20 mouse cellular contexts compared by ENCODE assay signal in the genomic region with DNA sequence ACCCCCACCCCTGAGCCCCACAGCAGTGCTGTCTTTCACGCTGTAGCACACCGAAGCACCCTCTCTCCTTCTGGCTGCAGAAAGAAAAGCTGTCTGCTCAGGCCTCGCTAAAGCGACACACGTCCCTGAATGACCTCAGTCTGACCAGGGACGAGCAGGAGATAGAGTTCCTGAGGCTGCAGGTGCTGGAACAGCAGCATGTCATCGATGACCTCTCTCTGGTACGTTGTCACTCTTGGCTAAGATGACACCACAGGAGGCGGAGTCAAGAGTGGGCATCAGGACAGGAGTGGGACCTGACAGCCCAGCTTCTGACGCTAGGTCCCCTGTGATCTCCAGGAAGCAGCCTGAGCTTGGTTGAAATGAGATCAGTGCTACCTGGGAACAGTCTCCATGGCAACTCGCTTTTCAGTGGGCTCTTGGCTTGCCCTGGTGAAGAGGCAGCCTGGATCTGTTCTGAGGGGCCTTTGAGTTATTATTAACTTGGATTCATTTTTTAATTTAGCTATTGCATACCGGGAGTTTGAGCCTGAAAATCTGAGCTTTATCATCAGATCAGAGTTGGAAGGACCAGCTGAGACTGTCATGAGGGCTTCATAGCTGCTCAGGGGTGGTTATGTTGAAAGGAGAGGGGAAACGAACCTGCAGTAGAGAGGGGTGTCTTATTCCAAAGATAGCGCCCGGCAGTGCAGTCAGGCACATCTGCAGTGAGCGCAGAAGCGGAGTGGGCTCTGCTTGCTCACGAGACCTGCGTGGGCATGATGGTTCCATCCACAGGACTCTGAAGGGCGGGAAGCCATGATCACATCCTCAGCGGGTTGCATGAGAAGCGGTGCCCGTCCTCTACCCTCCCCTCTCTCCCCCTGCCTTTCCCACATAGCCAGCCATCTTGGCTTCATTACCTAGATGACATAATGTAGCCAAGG. TPM values are rescaled to one million over a fixed set of nuclear protein-coding genes. Genes with fewer than 3 reads are reported as not detected.
DNase-seq lines count a peak whose midpoint lies in the region; ATAC-seq and TF ChIP-seq lines count a peak whose summit lies in the region.
"Had no signal": no experiment of that assay in that cellular context is flagged by ENCODE, and none has a peak within 500 bp of the region (broad histone marks: within the 10 kb centered on the region; RNA-seq: fewer than 3 reads in every experiment).

No protein-coding gene starts in this region.

- H3K27me3 ChIP-seq in hindbrain, embryonic 12.5 days = no peaks in the 10 kb centered on the region
- H3K27me3 ChIP-seq in hindbrain, embryonic 10.5 days (ENCODE audit: insufficient read depth, poor library complexity, severe bottlenecking) = no peaks in the 10 kb centered on the region
- no peaks in the 10 kb centered on the region for H3K27me3 ChIP-seq in midbrain, embryonic 13.5 days
- no peaks in the 10 kb centered on the region for H3K27me3 ChIP-seq in kidney, adult 2 months (replicated peaks; ENCODE audit: control insufficient read depth, insufficient read depth, low read length)
- no peaks in the 10 kb centered on the region for H3K27me3 ChIP-seq in kidney, embryonic 16.5 days (ENCODE audit: insufficient read depth, low read length)

- ATAC-seq in hindbrain, embryonic 12.5 days (ENCODE audit: low FRiP score) = no peak
- peak; percentile 73 for ATAC-seq in midbrain, embryonic 13.5 days
- no peak for ATAC-seq in kidney, embryonic 16.5 days (ENCODE audit: low FRiP score, low TSS enrichment)
- ATAC-seq: liver, postnatal 0 days had no signal

- no peak overlapping the region for H3K4me2 ChIP-seq in hindbrain, embryonic 12.5 days (replicated peaks)
- H3K4me2 ChIP-seq in midbrain, embryonic 13.5 days (replicated peaks) = no peak overlapping the region
- no peak overlapping the region for H3K4me2 ChIP-seq in kidney, embryonic 16.5 days (replicated peaks; ENCODE audit: low read depth, low read length)
- H3K4me2 ChIP-seq: limb, embryonic 12.5 days had no signal

- TF ChIP-seq POLR2A in kidney, adult 2 months (IDR thresholded peaks at IDR 0.05; ENCODE audit: low read depth, low read length) = no peak

- H3K27ac ChIP-seq in hindbrain, embryonic 12.5 days = 0 out of 2 replicates have a peak overlapping the region, but pooled peaks have one; percentile 23
- no peak overlapping the region for H3K27ac ChIP-seq in hindbrain, embryonic 10.5 days
- H3K27ac ChIP-seq in midbrain, embryonic 13.5 days = peak overlapping the region; percentile 69
- no peak overlapping the region for H3K27ac ChIP-seq in kidney, adult 2 months (ENCODE audit: insufficient read depth, low read depth, low read length)
- H3K27ac ChIP-seq in kidney, embryonic 16.5 days (ENCODE audit: low read length) = no peak overlapping the region
- H3K27ac ChIP-seq: embryonic facial prominence, embryonic 10.5 days; limb, embryonic 12.5 days; macrophage had no signal

- DNase-seq in hindbrain, embryonic 10.5 days (ENCODE audit: low spot score) = no peak
- DNase-seq in right cerebral cortex, postnatal 10 days (ENCODE audit: low spot score in 2 of 2) = peak; percentile 73 to 86
- no peak for DNase-seq in right cerebral cortex, postnatal 25 days
- DNase-seq in kidney, adult 2 months = no peak
- DNase-seq in embryo, embryonic 11 days = no peak
- DNase-seq: adrenal gland, postnatal 36 days; cerebellum, adult 18-20 months; gastrocnemius, postnatal 25 days; kidney, postnatal 36 days; liver, postnatal 0 days had no signal

- peak overlapping the region; percentile 4; the same call in 1 of the 2 replicates for H3K9ac ChIP-seq in hindbrain, embryonic 12.5 days
- H3K9ac ChIP-seq in midbrain, embryonic 13.5 days (replicated peaks) = no peak overlapping the region; the same call in 1 of the 2 replicates
- no peak overlapping the region for H3K9ac ChIP-seq in kidney, embryonic 16.5 days (replicated peaks; ENCODE audit: low read length)
- H3K9ac ChIP-seq: limb, embryonic 12.5 days; liver, postnatal 0 days had no signal

- H3K9me3 ChIP-seq in hindbrain, embryonic 12.5 days (replicated peaks) = no peaks in the 10 kb centered on the region
- H3K9me3 ChIP-seq in hindbrain, embryonic 10.5 days = no peaks in the 10 kb centered on the region
- H3K9me3 ChIP-seq in midbrain, embryonic 13.5 days = no peaks in the 10 kb centered on the region
- no peaks in the 10 kb centered on the region for H3K9me3 ChIP-seq in kidney, embryonic 16.5 days (ENCODE audit: low read length)
- H3K9me3 ChIP-seq: embryonic facial prominence, embryonic 10.5 days; limb, embryonic 12.5 days had no signal

- H3K4me1 ChIP-seq in hindbrain, embryonic 12.5 days = peaks cover 6% of the 10 kb centered on the region; the same call in 1 of the 2 replicates
- H3K4me1 ChIP-seq in hindbrain, embryonic 10.5 days (replicated peaks) = peaks cover 12% of the 10 kb centered on the region
- peaks cover 29% of the 10 kb centered on the region for H3K4me1 ChIP-seq in midbrain, embryonic 13.5 days (replicated peaks)
- no peaks in the 10 kb centered on the region for H3K4me1 ChIP-seq in kidney, adult 2 months (ENCODE audit: control insufficient read depth, insufficient read depth, low read length)
- H3K4me1 ChIP-seq in kidney, embryonic 16.5 days (ENCODE audit: insufficient read depth, low read length) = no peaks in the 10 kb centered on the region
- H3K4me1 ChIP-seq: limb, embryonic 12.5 days had no signal

- H3K4me3 ChIP-seq in hindbrain, embryonic 12.5 days = no peak overlapping the region
- no peak overlapping the region for H3K4me3 ChIP-seq in hindbrain, embryonic 10.5 days
- H3K4me3 ChIP-seq in midbrain, embryonic 13.5 days (replicated peaks) = no peak overlapping the region
- no peak overlapping the region for H3K4me3 ChIP-seq in kidney, adult 2 months (ENCODE audit: insufficient read depth, low read depth, low read length)
- no peak overlapping the region for H3K4me3 ChIP-seq in kidney, embryonic 16.5 days (ENCODE audit: low read length)
- H3K4me3 ChIP-seq: embryonic facial prominence, embryonic 10.5 days; limb, embryonic 12.5 days; myocyte had no signal

- no peaks in the 10 kb centered on the region for H3K36me3 ChIP-seq in hindbrain, embryonic 12.5 days
- H3K36me3 ChIP-seq in hindbrain, embryonic 10.5 days = no peaks in the 10 kb centered on the region
- no peaks in the 10 kb centered on the region for H3K36me3 ChIP-seq in midbrain, embryonic 13.5 days
- no peaks in the 10 kb centered on the region for H3K36me3 ChIP-seq in kidney, adult 2 months (ENCODE audit: control insufficient read depth, insufficient read depth, low read length)
- no peaks in the 10 kb centered on the region for H3K36me3 ChIP-seq in kidney, embryonic 16.5 days (ENCODE audit: insufficient read depth, low read length)
- H3K36me3 ChIP-seq: embryonic facial prominence, embryonic 10.5 days; G1E; limb, embryonic 12.5 days had no signal

- 79% methylated on average over 23 of the region's 23 CpGs for WGBS in hindbrain, embryonic 12.5 days
- WGBS in hindbrain, embryonic 10.5 days = 86% methylated on average over 23 of the region's 23 CpGs
- WGBS in midbrain, embryonic 13.5 days = 74% methylated on average over 23 of the region's 23 CpGs
- 58% methylated on average over 23 of the region's 23 CpGs for WGBS in kidney, adult 2 months
- WGBS in kidney, embryonic 16.5 days = 68% methylated on average over 23 of the region's 23 CpGs

- no peak for TF ChIP-seq CTCF in kidney, adult 2 months (conservative IDR thresholded peaks at IDR 0.05; ENCODE audit: insufficient read depth, insufficient read length, low read depth, low read length)

RNA-seq across cellular contexts. Expression of gene Gm1043, which starts 20.6 kb away (rescaled TPM):
- polyA plus RNA-seq in hindbrain, embryonic 12.5 days (2016; fragmentation: Nextera tagmentation; extraction: Ambion mirVana) = 0.36 and 0.52 TPM in 2 replicates
- polyA plus RNA-seq in hindbrain, embryonic 10.5 days (2016; fragmentation: Nextera tagmentation; extraction: Ambion mirVana) = 0.08 TPM in 1 of 2 replicates, not detected in the other
- 1.1 and 1.3 TPM in 2 replicates for polyA plus RNA-seq in midbrain, embryonic 13.5 days (2015; fragmentation: Nextera tagmentation; extraction: Ambion mirVana)
- polyA plus RNA-seq in kidney, adult 2 months (2012; rRNA removed) = 0.08 TPM in 2 replicates
- polyA plus RNA-seq in kidney, embryonic 16.5 days (2015; fragmentation: Nextera tagmentation; extraction: Ambion mirVana) = not detected in 2 replicates
- polyA plus RNA-seq: C2C12; embryonic facial prominence, embryonic 10.5 days; G1E; heart, embryonic 14.5 days; limb, embryonic 12.5 days; liver, postnatal 0 days; macrophage; myocyte had no signal

Comparison
In these comparisons a context has a peak if more than half of its experiments do, and no peak if none do; other contexts are left out.
1. H3K27ac ChIP-seq: peak in hindbrain, embryonic 12.5 days (single experiment) and midbrain, embryonic 13.5 days (single experiment); none in hindbrain, embryonic 10.5 days (single experiment), kidney, adult 2 months (single experiment) and kidney, embryonic 16.5 days (single experiment).
2. DNase-seq: peak in right cerebral cortex, postnatal 10 days (2 of 2); none in hindbrain, embryonic 10.5 days (single experiment), right cerebral cortex, postnatal 25 days (single experiment), kidney, adult 2 months (single experiment) and embryo, embryonic 11 days (single experiment).